Mouse (Mus musculus): ENCODE data around the gene Nell1.

DNA sequence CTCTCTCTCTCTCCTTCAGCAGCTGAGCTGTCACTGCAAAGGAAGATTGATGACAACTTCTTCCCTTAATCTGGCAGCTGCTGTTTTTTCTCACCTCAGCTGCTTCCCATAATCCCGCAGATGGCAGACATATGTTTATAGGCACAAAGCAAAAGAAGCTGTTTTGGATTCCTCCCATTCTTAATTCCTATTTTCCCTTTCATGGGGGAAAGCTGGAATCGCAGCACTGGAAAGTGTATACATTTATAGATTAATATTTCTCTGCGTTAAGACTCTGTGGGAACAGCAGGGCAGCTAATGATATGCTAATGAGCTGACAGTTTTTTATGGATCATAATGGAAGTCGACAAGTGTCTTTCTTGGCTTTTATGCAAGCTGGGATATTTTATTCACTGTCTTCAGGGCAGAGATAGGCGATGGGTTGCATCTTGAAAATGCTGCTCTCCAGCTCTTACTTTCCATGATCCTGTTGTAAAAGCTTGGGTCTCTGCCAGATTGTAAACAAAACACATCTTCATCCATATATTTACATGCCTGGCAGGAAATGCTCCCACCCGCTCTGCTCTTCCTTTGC, 236.1 kb downstream of the Nell1 start:
- no peak for TF ChIP-seq CTCF (IDR thresholded peaks at IDR 0.05; ENCODE audit: low read depth)
- TF ChIP-seq EP300 (IDR thresholded peaks at IDR 0.05; ENCODE audit: low read depth), result no peak

All from heart, postnatal 0 days (tissue).